ENCODE assay signal across 9 mouse cellular contexts in genomic region chr5:140636316-140637057, GRCm38 (mm10). TPM values are rescaled to one million over a fixed set of nuclear protein-coding genes. Genes with fewer than 3 reads are reported as not detected.
DNase-seq lines count a peak whose midpoint lies in the region; ATAC-seq and TF ChIP-seq lines count a peak whose summit lies in the region.
"Had no signal": no experiment of that assay in that cellular context is flagged by ENCODE, and none has a peak within 500 bp of the region (broad histone marks: within the 10 kb centered on the region; RNA-seq: fewer than 3 reads in every experiment).

No protein-coding gene starts in this region.

- no peaks in the 10 kb centered on the region for H3K4me1 ChIP-seq in intestine, postnatal 0 days (replicated peaks; ENCODE audit: control insufficient read depth, insufficient read depth, low read length)
- peaks cover 32% of the 10 kb centered on the region for H3K4me1 ChIP-seq in heart, embryonic 10.5 days

- 74% methylated on average over 7 of the region's 7 CpGs for WGBS in intestine, postnatal 0 days
- 75% methylated on average over 7 of the region's 7 CpGs for WGBS in heart, embryonic 10.5 days

- intact Hi-C loops in heart, postnatal 10 days (cut with DNase I), result no loop called here

- H3K4me3 ChIP-seq in intestine, postnatal 0 days (ENCODE audit: low read depth, low read length), result no peak overlapping the region
- no peak overlapping the region for H3K4me3 ChIP-seq in heart, embryonic 10.5 days
- H3K4me3 ChIP-seq: liver, embryonic 13.5 days had no signal

- no peak overlapping the region for H3K9ac ChIP-seq in intestine, postnatal 0 days (ENCODE audit: low read depth, low read length)
- H3K9ac ChIP-seq: liver, embryonic 13.5 days had no signal

- peaks cover 50% of the 10 kb centered on the region for H3K36me3 ChIP-seq in intestine, postnatal 0 days (ENCODE audit: control insufficient read depth, insufficient read depth)
- H3K36me3 ChIP-seq in heart, embryonic 10.5 days, result peaks cover 85% of the 10 kb centered on the region

- 0 out of 2 replicates have a peak, but pooled peaks have one; percentile 14 for ATAC-seq in intestine, postnatal 0 days
- peak; percentile 80 for ATAC-seq in megakaryocyte, adult 5-6 weeks (ENCODE audit: poor library complexity, severe bottlenecking)

- no peaks in the 10 kb centered on the region for H3K9me3 ChIP-seq in intestine, postnatal 0 days (ENCODE audit: control insufficient read depth)
- no peaks in the 10 kb centered on the region for H3K9me3 ChIP-seq in heart, embryonic 10.5 days
- H3K9me3 ChIP-seq: liver, embryonic 13.5 days had no signal

- H3K27ac ChIP-seq in intestine, postnatal 0 days (ENCODE audit: low read depth, low read length), result no peak overlapping the region
- H3K27ac ChIP-seq in heart, embryonic 10.5 days, result no peak overlapping the region

- peak; percentile 95 for DNase-seq in heart, adult 11 months
- DNase-seq in heart, postnatal 10 days, result no peak
- peak; percentile 80 for DNase-seq in CD4-positive helper T cell, adult 2 months (ENCODE audit: low read depth, low spot score)
- DNase-seq in cerebellum, adult 9-11 months, result no peak
- DNase-seq in heart, embryonic 10.5 days (ENCODE audit: low spot score), result no peak
- DNase-seq in spleen, postnatal 14 days (ENCODE audit: low spot score in 2 of 2), result no peak
- DNase-seq: liver, embryonic 13.5 days had no signal

- peak; percentile 31; the same call in 1 of the 2 replicates for TF ChIP-seq CTCF in intestine, postnatal 0 days (IDR thresholded peaks at IDR 0.05; ENCODE audit: low read depth)

- H3K4me2 ChIP-seq in intestine, postnatal 0 days (replicated peaks; ENCODE audit: low read depth), result no peak overlapping the region
- H3K4me2 ChIP-seq: liver, embryonic 13.5 days had no signal

- H3K27me3 ChIP-seq in intestine, postnatal 0 days (replicated peaks; ENCODE audit: control insufficient read depth, insufficient read depth, low read length), result no peaks in the 10 kb centered on the region
- no peaks in the 10 kb centered on the region for H3K27me3 ChIP-seq in heart, embryonic 10.5 days (ENCODE audit: insufficient read depth, poor library complexity, severe bottlenecking)
- H3K27me3 ChIP-seq: liver, embryonic 13.5 days had no signal

RNA-seq across cellular contexts. Expression of gene Ttyh3, which starts 12.3 kb away (rescaled TPM):
- total RNA-seq in heart, postnatal 10 days (2021), result 10 to 100 TPM; 58.4 to 61.4 TPM
- polyA plus RNA-seq in intestine, postnatal 0 days (2015; fragmentation: Nextera tagmentation; extraction: Ambion mirVana), result 21.4 and 23.6 TPM in 2 replicates
- total RNA-seq in megakaryocyte, adult 5-6 weeks (2015), result 42.4 and 46.0 TPM in 2 replicates
- 8.0 and 11.6 TPM in 2 replicates for total RNA-seq in megakaryocyte, adult 5-6 weeks (2017)
- 23.5 and 32.9 TPM in 2 replicates for polyA plus RNA-seq in heart, embryonic 10.5 days (2016; fragmentation: Nextera tagmentation; extraction: Ambion mirVana)

RNA-seq across cellular contexts. Expression of gene Lfng, which starts 29.4 kb away (rescaled TPM):
- total RNA-seq in heart, postnatal 10 days (2021), result 10 to 100 TPM; 14.1 to 15.7 TPM
- 7.1 and 7.3 TPM in 2 replicates for polyA plus RNA-seq in intestine, postnatal 0 days (2015; fragmentation: Nextera tagmentation; extraction: Ambion mirVana)
- total RNA-seq in megakaryocyte, adult 5-6 weeks (2015), result 21.3 and 23.2 TPM in 2 replicates
- 48.0 and 54.2 TPM in 2 replicates for total RNA-seq in megakaryocyte, adult 5-6 weeks (2017)
- 3.8 and 4.7 TPM in 2 replicates for polyA plus RNA-seq in heart, embryonic 10.5 days (2016; fragmentation: Nextera tagmentation; extraction: Ambion mirVana)

Comparison
In these comparisons a context has a peak if more than half of its experiments do, and no peak if none do; other contexts are left out.
1. DNase-seq: peak in heart, adult 11 months (single experiment) and CD4-positive helper T cell, adult 2 months (single experiment); none in heart, postnatal 10 days (0 of 2), cerebellum, adult 9-11 months (single experiment), heart, embryonic 10.5 days (single experiment) and spleen, postnatal 14 days (0 of 2).